Mouse (Mus musculus): Measurements from ENCODE around the gene Chd2. TPM values are rescaled to one million over a fixed set of nuclear protein-coding genes. Genes with fewer than 3 reads are reported as not detected.
A peak's percentile ranks its signal among the peaks of the same experiment; 100 is the strongest.

Chd2 gene
- polyA plus RNA-seq, 1 experiment from 2014 or later = 52.4 TPM

DNA sequence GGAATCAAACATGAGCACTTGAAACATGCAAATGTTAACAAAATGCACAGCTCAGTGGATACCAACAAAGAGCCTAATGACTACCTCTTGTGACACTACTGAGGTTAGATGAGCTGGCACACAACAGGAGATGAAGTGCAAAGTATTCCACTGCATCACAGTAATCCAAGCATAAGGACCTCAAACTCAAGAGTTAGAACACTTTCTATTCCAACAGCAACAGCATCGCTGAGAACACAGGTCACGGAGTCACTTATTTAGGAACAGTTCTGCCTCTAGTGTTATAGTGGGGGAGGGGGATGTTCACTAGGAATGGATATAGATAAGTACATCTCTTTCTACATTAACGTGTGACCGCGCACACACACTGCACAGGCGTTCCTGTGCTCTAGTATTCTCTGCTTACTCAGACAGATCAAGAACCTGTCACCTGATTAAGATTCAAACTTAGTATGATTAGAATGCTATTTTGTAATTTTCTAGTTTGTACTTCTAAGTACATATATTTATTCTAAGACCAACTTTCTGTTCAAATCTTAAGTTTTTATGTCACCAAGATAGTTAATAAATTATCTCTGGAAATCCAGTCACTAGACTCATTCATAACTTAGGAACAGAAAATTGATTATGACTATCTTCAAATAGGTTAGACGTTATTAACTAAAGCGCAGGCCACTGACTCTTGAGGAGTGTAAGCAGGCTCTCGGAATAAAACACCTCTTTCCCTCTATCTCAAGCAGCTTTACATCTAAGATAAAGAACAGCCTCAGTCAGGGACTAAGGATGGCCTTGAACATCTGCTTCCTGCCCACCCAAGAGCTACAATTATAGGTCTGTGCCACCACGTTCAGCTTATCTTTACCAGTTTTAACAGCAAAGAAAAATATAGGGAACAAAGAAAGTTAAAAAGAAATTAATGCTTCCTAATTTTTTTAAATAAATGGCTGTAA, 5.2 kb upstream of the Chd2 start:
- H3K36me3 ChIP-seq (replicated peaks) = peaks cover 11% of the 10 kb centered on the region; the same call in 1 of the 2 replicates
- peaks cover 19% of the 10 kb centered on the region for H3K4me1 ChIP-seq
- H3K27ac ChIP-seq = no peak overlapping the region
- WGBS = 71% methylated on average over 10 of the region's 10 CpGs
- H3K4me3 ChIP-seq = no peak overlapping the region
- ATAC-seq (replicated peaks) = no peak
- H3K27me3 ChIP-seq (replicated peaks) = no peaks in the 10 kb centered on the region
- no peak overlapping the region for H3K4me2 ChIP-seq
- H3K9ac ChIP-seq = no peak overlapping the region
- no peaks in the 10 kb centered on the region for H3K9me3 ChIP-seq

DNA sequence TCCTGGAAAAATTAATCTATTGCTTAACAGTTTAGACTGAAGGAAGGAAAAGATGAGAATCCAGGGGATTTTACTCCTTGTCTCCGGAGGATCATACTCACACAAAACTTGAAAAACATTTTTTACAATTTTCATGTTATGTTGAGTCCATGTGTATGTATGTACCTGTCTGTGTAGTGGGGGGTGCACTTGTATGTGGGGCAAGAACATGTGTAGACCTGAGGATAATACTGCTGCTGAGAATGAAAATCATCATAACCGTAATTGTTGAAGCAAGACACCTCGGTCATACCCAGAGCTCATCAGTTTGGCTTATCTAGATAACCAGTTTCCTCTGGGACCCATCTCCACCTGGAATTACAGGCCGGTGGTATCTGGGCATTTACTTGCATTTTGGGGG, 3.4 kb upstream of the Chd2 start:
- peaks cover 16% of the 10 kb centered on the region for H3K4me1 ChIP-seq
- peaks cover 9% of the 10 kb centered on the region; the same call in 1 of the 2 replicates for H3K36me3 ChIP-seq (replicated peaks)
- H3K27me3 ChIP-seq (replicated peaks) = no peaks in the 10 kb centered on the region
- 88% methylated on average over 4 of the region's 4 CpGs for WGBS
- H3K4me3 ChIP-seq = no peak overlapping the region
- H3K9ac ChIP-seq = no peak overlapping the region
- H3K27ac ChIP-seq = no peak overlapping the region
- H3K4me2 ChIP-seq = no peak overlapping the region; the same call in 1 of the 2 replicates
- no peak for ATAC-seq (replicated peaks)
- H3K9me3 ChIP-seq = no peaks in the 10 kb centered on the region

DNA sequence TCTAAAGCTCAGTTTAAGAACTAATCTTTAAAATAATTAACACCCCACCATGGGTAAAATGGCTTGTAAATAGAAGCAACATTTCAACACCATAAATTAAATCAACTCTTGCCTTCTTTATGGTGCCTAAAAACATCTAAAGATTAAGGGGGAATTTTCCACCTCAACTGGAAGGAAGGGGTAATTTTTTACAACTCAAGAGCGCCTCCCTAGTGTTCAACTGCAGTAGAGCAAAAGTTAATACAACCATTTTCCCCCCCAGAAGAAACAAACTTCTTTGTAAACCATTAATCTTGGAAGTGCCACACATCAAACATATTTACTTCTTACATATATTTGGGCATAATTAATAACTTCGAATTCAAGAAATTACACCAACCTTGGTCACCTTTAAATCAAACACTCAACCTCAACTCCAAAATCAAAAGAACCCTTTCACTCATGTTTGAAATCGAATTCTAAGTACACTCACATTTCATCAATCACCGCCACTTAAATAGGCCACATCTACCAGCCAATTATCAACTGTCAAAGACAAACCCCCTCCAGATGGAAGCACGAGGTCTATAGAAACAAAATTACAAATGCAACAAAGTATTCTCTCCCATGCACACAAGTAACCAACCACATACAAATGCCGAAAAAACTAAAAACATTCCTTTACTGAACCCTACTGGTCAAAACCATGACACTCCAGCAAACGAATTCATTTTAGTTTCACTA, 662 bp upstream of the Chd2 start:
- Histone ChIP-seq H3K4me2 (peak overlapping the region; percentile 64; the same call in 1 of the 2 replicates), H3K36me3 (replicated peaks) (0 out of 2 replicates have a peak, but pooled peaks cover 3% of the 10 kb centered on the region), H3K27ac (peak overlapping the region; percentile 95; the same call in 1 of the 2 replicates), H3K4me3 (no peak overlapping the region), H3K9me3 (no peaks in the 10 kb centered on the region), H3K27me3 (replicated peaks) (no peaks in the 10 kb centered on the region), H3K4me1 (peaks cover 12% of the 10 kb centered on the region), H3K9ac (no peak overlapping the region)
- 78% methylated on average over 7 of the region's 7 CpGs for WGBS
- no peak for ATAC-seq (replicated peaks)

GRCm38 (mm10) chr7:73541079-73541390, 595 bp downstream of the Chd2 start:
- peak overlapping the region; percentile 62 for H3K4me3 ChIP-seq
- 0 out of 2 replicates have a peak, but pooled peaks cover 3% of the 10 kb centered on the region for H3K36me3 ChIP-seq (replicated peaks)
- WGBS = under 1% methylated on average over 4 of the region's 4 CpGs

GRCm38 (mm10) chr7:73540202-73541078, 1.2 kb downstream of the Chd2 start:
- Histone ChIP-seq H3K4me1 (peaks cover 18% of the 10 kb centered on the region), H3K27ac (peak overlapping the region; percentile 75), H3K9ac (peak overlapping the region; percentile 55), H3K36me3 (replicated peaks) (0 out of 2 replicates have a peak, but pooled peaks cover 3% of the 10 kb centered on the region), H3K4me2 (peak overlapping the region; percentile 64), H3K4me3 (peak overlapping the region; percentile 62), H3K27me3 (replicated peaks) (no peaks in the 10 kb centered on the region), H3K9me3 (no peaks in the 10 kb centered on the region)
- ATAC-seq (replicated peaks) = no peak
- under 1% methylated on average over 12 of the region's 12 CpGs for WGBS

More at GRCm38 (mm10) chr7:73541079-73541390, 595 bp downstream of the Chd2 start:
- ATAC-seq (replicated peaks) = no peak
- peak overlapping the region; percentile 66; the same call in 1 of the 2 replicates for H3K9ac ChIP-seq
- H3K4me2 ChIP-seq = peak overlapping the region; percentile 64
- no peaks in the 10 kb centered on the region for H3K27me3 ChIP-seq (replicated peaks)
- peak overlapping the region; percentile 95 for H3K27ac ChIP-seq
- peaks cover 12% of the 10 kb centered on the region for H3K4me1 ChIP-seq
- H3K9me3 ChIP-seq = no peaks in the 10 kb centered on the region

DNA sequence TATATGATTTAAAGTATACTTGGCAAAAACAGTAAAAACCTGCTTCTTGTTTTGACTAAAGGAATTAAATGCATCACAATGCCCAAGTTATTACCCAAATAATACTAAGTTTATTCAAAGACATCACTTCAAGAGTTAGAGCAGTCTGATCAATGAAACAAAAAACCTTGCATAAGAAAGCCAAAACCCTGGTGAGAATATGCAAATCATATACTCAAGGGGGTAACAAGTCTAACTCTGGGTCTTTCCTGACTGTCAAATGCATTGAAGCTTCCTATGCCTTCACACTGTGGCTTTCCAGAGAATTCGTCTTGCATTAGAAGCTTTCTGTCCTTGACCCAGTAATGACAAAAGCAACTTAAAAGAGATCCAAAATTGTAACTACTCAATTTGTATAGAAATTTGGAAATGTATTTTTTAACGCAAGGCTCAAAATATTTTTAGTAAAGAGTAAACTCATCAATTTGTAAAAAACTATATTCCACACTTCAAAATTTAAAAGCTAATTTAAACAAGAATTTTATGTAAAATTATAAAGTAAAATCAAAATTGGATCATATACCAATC, 2.4 kb downstream of the Chd2 start:
- Histone ChIP-seq H3K9ac (peak overlapping the region; percentile 38), H3K4me2 (peak overlapping the region; percentile 64), H3K36me3 (replicated peaks) (no peaks in the 10 kb centered on the region), H3K4me3 (peak overlapping the region; percentile 37), H3K27ac (0 out of 2 replicates have a peak overlapping the region, but pooled peaks have one; percentile 48), H3K27me3 (replicated peaks) (no peaks in the 10 kb centered on the region), H3K9me3 (no peaks in the 10 kb centered on the region), H3K4me1 (peaks cover 22% of the 10 kb centered on the region)
- WGBS = 18% methylated on average over 2 of the region's 2 CpGs
- ATAC-seq (replicated peaks) = no peak

- no peak for ATAC-seq (replicated peaks)
- peaks cover 28% of the 10 kb centered on the region for H3K4me1 ChIP-seq
- 10% methylated on average over 4 of the region's 4 CpGs for WGBS
Measured at GRCm38 (mm10) chr7:73538424-73539079, 3.1 kb downstream of the Chd2 start.

GRCm38 (mm10) chr7:73537634-73538423, 3.8 kb downstream of the Chd2 start:
- H3K27me3 ChIP-seq (replicated peaks) = no peaks in the 10 kb centered on the region
- H3K9ac ChIP-seq = peak overlapping the region; percentile 52
- under 1% methylated on average over 46 of the region's 46 CpGs for WGBS
- peaks cover 36% of the 10 kb centered on the region for H3K4me1 ChIP-seq
- peak overlapping the region; percentile 87 for H3K27ac ChIP-seq
- H3K4me3 ChIP-seq = peak overlapping the region; percentile 45
- H3K4me2 ChIP-seq = peak overlapping the region; percentile 64
- ATAC-seq (replicated peaks) = peak; percentile 99
- no peaks in the 10 kb centered on the region for H3K9me3 ChIP-seq
- H3K36me3 ChIP-seq (replicated peaks) = no peaks in the 10 kb centered on the region

More at GRCm38 (mm10) chr7:73538424-73539079, 3.1 kb downstream of the Chd2 start:
- Histone ChIP-seq H3K36me3 (replicated peaks) (no peaks in the 10 kb centered on the region), H3K4me3 (peak overlapping the region; percentile 45), H3K9ac (peak overlapping the region; percentile 45), H3K27me3 (replicated peaks) (no peaks in the 10 kb centered on the region), H3K27ac (peak overlapping the region; percentile 87), H3K4me2 (peak overlapping the region; percentile 64), H3K9me3 (no peaks in the 10 kb centered on the region)

DNA sequence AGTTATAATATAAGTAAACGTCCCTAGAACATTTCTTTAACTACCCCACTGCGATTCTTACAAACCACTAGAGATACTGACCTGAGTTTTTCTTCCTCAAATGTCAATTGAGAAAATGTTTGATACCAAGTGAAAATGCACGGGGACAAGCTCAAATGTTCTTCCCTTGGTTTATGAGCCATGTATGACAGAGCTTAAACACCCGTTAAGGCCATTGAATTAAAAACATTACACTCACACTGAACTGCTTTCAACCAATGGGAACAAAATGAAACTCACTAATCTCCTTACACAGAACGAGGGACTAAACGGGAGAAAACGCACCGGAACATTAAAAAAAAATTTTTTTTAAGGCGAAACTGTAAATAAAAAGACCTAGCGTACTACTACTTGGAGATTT, 4.4 kb downstream of the Chd2 start:
- peak; percentile 22 for ATAC-seq (replicated peaks)
- Histone ChIP-seq H3K4me3 (peak overlapping the region; percentile 45), H3K36me3 (replicated peaks) (no peaks in the 10 kb centered on the region), H3K4me2 (peak overlapping the region; percentile 64), H3K9me3 (no peaks in the 10 kb centered on the region), H3K9ac (peak overlapping the region; percentile 52), H3K4me1 (peaks cover 38% of the 10 kb centered on the region), H3K27me3 (replicated peaks) (no peaks in the 10 kb centered on the region), H3K27ac (peak overlapping the region; percentile 87)
- WGBS = 16% methylated on average over 10 of the region's 10 CpGs

GRCm38 (mm10) chr7:73536579-73536978, 5.1 kb downstream of the Chd2 start:
- Histone ChIP-seq H3K9ac (no peak overlapping the region), H3K4me2 (peak overlapping the region; percentile 64), H3K4me1 (peaks cover 42% of the 10 kb centered on the region), H3K4me3 (peak overlapping the region; percentile 45; the same call in 1 of the 2 replicates), H3K9me3 (no peaks in the 10 kb centered on the region), H3K27ac (peak overlapping the region; percentile 87), H3K36me3 (replicated peaks) (no peaks in the 10 kb centered on the region), H3K27me3 (replicated peaks) (no peaks in the 10 kb centered on the region)
- no peak for ATAC-seq (replicated peaks)
- 66% methylated on average over 2 of the region's 2 CpGs for WGBS
